Mouse (Mus musculus): Measurements from ENCODE around the gene Shisa2. TPM values are rescaled to one million over a fixed set of nuclear protein-coding genes. Genes with fewer than 3 reads are reported as not detected.

Shisa2 gene
- polyA plus RNA-seq (2012; rRNA removed; ENCODE audit: low replicate concordance), result 8.7 and 19.7 TPM in 2 replicates

GRCm38 (mm10) chr14:59625158-59625805 is at the start of gene Shisa2:
Gene Shisa2, plus strand, starts transcription at chr14:59625308.

GRCm38 (mm10) chr14:59597398-59598259 is 27.5 kb upstream of the Shisa2 start, which contains the start of gene Cdadc1:
Gene Cdadc1, minus strand, starts transcription at chr14:59597959.

Other genes with a start within 250 kb of the Shisa2 start
- 0.12 and 0.13 TPM in 2 replicates for gene Phf11c, start 229.9 kb upstream of the Shisa2 start, polyA plus RNA-seq (2012; rRNA removed; ENCODE audit: low replicate concordance)
- 4.7 and 6.0 TPM in 2 replicates for gene Setdb2, start 184.4 kb upstream of the Shisa2 start, polyA plus RNA-seq (2012; rRNA removed; ENCODE audit: low replicate concordance)
- gene Cab39l, start 184.3 kb upstream of the Shisa2 start, polyA plus RNA-seq (2012; rRNA removed; ENCODE audit: low replicate concordance), result 2.9 and 3.2 TPM in 2 replicates
- 0.66 and 2.1 TPM in 2 replicates for gene Cdadc1, start 27.3 kb upstream of the Shisa2 start, polyA plus RNA-seq (2012; rRNA removed; ENCODE audit: low replicate concordance)

Measured in duodenum, adult 2 months (tissue).